8 mouse cellular contexts compared by ENCODE assay signal in genomic region chr4:98922643-98923567, GRCm38 (mm10). TPM values are rescaled to one million over a fixed set of nuclear protein-coding genes. Genes with fewer than 3 reads are reported as not detected.
DNase-seq lines count a peak whose midpoint lies in the region; ATAC-seq and TF ChIP-seq lines count a peak whose summit lies in the region.

No protein-coding gene starts in this region.

- H3K4me3 ChIP-seq in cortical plate, adult 2 months (ENCODE audit: insufficient read depth, low read length) = peak overlapping the region; percentile 71
- peak overlapping the region; percentile 95 for H3K4me3 ChIP-seq in megakaryocyte, embryonic 14.5 days (replicated peaks)

- peaks cover under 1% of the 10 kb centered on the region for H3K36me3 ChIP-seq in megakaryocyte, embryonic 14.5 days (replicated peaks; ENCODE audit: low read length)

- no peaks in the 10 kb centered on the region for H3K27me3 ChIP-seq in megakaryocyte, embryonic 14.5 days (replicated peaks)

- ATAC-seq in activated CD4-positive, CD25-positive, alpha-beta regulatory T cell, adult 4 months = peak; percentile 88

- TF ChIP-seq CTCF in cortical plate, adult 2 months (IDR thresholded peaks at IDR 0.05; ENCODE audit: extremely low read depth, insufficient read depth, low read length) = no peak

- H3K9me3 ChIP-seq in megakaryocyte, embryonic 14.5 days = peaks cover 11% of the 10 kb centered on the region

- peak; percentile 60; the same call in 1 of the 2 replicates for TF ChIP-seq POLR2A in cortical plate, adult 2 months (IDR thresholded peaks at IDR 0.05; ENCODE audit: extremely low read depth, insufficient read depth, low read length)

- peak; percentile 95 to 98 for DNase-seq in gastrocnemius, adult 8-10 months (ENCODE audit: low spot score in 2 of 2)
- peak; percentile 98 for DNase-seq in hindlimb bud, embryonic 11.5 days (ENCODE audit: extremely low spot score, low read depth, low spot score)
- DNase-seq in left cerebral cortex, adult 8-10 months (ENCODE audit: low spot score in 2 of 2) = peak; percentile 85 to 99
- peak; percentile 99 for DNase-seq in right cerebral cortex, postnatal 10 days (ENCODE audit: low spot score in 2 of 2)
- peak; percentile 80 for DNase-seq in urinary bladder, postnatal 25 days (ENCODE audit: low spot score)

- H3K4me1 ChIP-seq in cortical plate, adult 2 months (ENCODE audit: control insufficient read depth, insufficient read depth, low read length) = peaks cover 5% of the 10 kb centered on the region; the same call in 1 of the 2 replicates
- H3K4me1 ChIP-seq in megakaryocyte, embryonic 14.5 days = peaks cover 29% of the 10 kb centered on the region

- H3K27ac ChIP-seq in cortical plate, adult 2 months (ENCODE audit: insufficient read depth, low read length) = peak overlapping the region; percentile 18

RNA-seq across cellular contexts. Expression of gene Usp1, which starts 0.7 kb away (rescaled TPM):
- 10 to 100 TPM; 20.7 to 21.5 TPM for polyA plus RNA-seq in activated CD4-positive, CD25-positive, alpha-beta regulatory T cell, adult 4 months (2017; shearing (Covaris generic))
- polyA plus RNA-seq in cortical plate, adult 2 months (2012; rRNA removed) = 12.5 and 13.5 TPM in 2 replicates
- 10 to 100 TPM in 3 of 4 experiments, 1 to 10 TPM in 1; 10.0 to 13.1 (median 12.4) TPM for total RNA-seq in gastrocnemius, adult 8-10 months (2022)
- 10 to 100 TPM; 22.1 to 27.3 (median 23.5) TPM for total RNA-seq in left cerebral cortex, adult 8-10 months (2022)
- 77.5 and 131 TPM in 2 replicates for polyA plus RNA-seq in megakaryocyte, embryonic 14.5 days (2012; ENCODE audit: insufficient read depth, low replicate concordance)

Comparison
In these comparisons a context has a peak if more than half of its experiments do, and no peak if none do; other contexts are left out.
1. Peak in every context shown above with its lines: DNase-seq, ATAC-seq, H3K4me3 ChIP-seq and H3K27ac ChIP-seq.